Mouse (Mus musculus) lung, adult 2 months (tissue): ENCODE measurements around the gene Hipk2.

ENCODE experiments used
- CTCF ChIP-seq: fragments of 200-500 bp; IDR thresholded peaks from 2 replicates; pipeline ENCODE4 v1.5.1; 2011; ENCODE audit warnings: mild to moderate bottlenecking, low read length, control low read depth; ENCODE audit not compliant: insufficient read depth
- POLR2A ChIP-seq: fragments of 200-500 bp; IDR thresholded peaks from 2 replicates; pipeline ENCODE4 v1.6.1; 2011; ENCODE audit warnings: low read depth, mild to moderate bottlenecking, control low read depth, low read length, borderline replicate concordance; ENCODE audit errors: extremely low read depth

GRCm38 (mm10) chr6:38875258-38876070 is 501 bp downstream of the Hipk2 start, which contains the start of gene Tbxas1:
- no peak for TF ChIP-seq CTCF
- no peak for TF ChIP-seq POLR2A
